Mouse (Mus musculus) macrophage (primary cell): ENCODE data around the gene Neil3. TPM values are rescaled to one million over a fixed set of nuclear protein-coding genes. Genes with fewer than 3 reads are reported as not detected.
"Not testable (repeated sequence)": the region's sequence is repeated elsewhere in the genome, so short reads cannot be mapped to it uniquely, and the experiment has no call there.

Experiments used
- H3K27ac ChIP-seq: fragments of 350-480 bp; formaldehyde crosslinking; 2 replicates; pipeline ENCODE4 v1.9.0; 2021
- H3K36me3 ChIP-seq: fragments of 350-480 bp; formaldehyde crosslinking; 2 replicates; pipeline ENCODE4 v1.9.0; 2021; ENCODE audit errors: inconsistent target
- H3K4me3 ChIP-seq: fragments of 350-480 bp; formaldehyde crosslinking; 2 replicates; pipeline ENCODE4 v1.9.0; 2021; ENCODE audit errors: inconsistent target
- H3K79me2 ChIP-seq: fragments of 350-480 bp; formaldehyde crosslinking; 2 replicates; pipeline ENCODE4 v1.9.0; 2021; ENCODE audit errors: inconsistent target
- WGBS: methylation state at CpG from one replicate; pipeline ENCODE4 v1.1.7; 2026; ENCODE audit warnings: inconsistent platforms; ENCODE audit not compliant: missing documents; 5-methylcytosine and 5-hydroxymethylcytosine counted together
- polyA plus RNA-seq: library from polyadenylated mRNA; stranded (reverse); fragments of 250-400 nt; gene quantifications from 3 replicates; pipeline ENCODE4 v1.2.4, GENCODE M21; 2018; ENCODE audit warnings: inconsistent platforms

The Neil3 gene
- polyA plus RNA-seq, 1 experiment from 2014 or later, result 3.5 TPM

DNA sequence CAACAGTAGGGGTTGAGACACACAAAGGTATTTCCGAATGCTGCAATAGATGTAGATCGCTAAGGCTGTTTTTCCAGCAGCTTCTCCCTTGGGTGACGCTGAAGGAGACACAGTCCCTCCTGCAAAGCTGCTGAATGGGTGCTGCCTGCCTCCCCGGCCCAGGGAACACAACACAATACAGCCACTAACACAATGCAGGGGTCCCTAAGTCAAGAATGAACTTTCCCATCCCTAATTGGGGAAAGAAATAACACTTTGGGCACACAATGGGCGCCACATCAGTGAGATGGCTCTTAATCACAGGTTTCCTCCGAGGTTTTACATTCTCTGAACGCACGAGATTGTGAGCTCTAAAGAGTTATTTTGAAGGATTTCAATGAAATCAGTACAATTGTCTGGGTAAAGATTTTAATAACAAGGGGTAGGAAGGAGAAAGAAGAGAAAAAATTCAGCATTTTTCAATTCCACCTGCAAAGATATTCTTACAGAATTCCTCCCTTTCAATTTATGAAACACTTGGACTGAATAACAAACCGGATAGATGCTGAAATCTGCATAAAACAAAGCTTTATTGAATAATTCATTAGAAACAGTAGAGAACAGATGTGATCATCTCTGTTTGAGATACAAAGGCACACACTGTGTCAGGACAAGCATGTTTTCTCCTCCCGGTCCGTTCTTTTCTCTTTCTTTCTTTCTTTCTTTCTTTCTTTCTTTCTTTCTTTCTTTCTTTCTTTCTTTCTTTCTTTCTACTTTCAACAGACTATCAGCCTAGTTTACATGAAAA, 38.6 kb downstream of the Neil3 start:
- Histone ChIP-seq H3K36me3 (no peaks in the 10 kb centered on the region), H3K27ac (no peak overlapping the region), H3K4me3 (no peak overlapping the region), H3K79me2 (no peaks in the 10 kb centered on the region)
- whole genome bisulfite sequencing, result 94% methylated on average over 11 of the region's 11 CpGs

DNA sequence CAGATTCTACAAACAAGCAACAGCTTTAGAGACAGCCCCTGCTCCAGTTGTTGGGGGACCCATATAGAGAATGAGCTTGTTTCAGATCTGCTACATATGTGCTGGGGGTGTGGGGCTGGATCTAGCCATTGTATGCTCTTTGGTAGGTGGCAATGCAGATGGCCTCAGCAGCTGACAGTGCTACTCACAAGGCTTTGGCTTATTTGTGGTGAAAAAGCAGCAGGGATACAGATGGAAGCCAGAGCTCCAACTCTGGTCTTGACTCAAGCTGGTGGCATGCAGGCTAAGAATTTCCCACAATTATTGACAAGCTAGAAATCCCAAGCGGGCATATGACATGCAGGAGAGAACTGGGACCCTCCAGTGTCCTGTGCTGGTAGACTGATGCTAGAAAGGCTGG, 40.8 kb downstream of the Neil3 start:
- Histone ChIP-seq H3K79me2 (no peaks in the 10 kb centered on the region), H3K36me3 (no peaks in the 10 kb centered on the region), H3K4me3 (no peak overlapping the region), H3K27ac (no peak overlapping the region)
- 93% methylated on average over 1 of the region's 1 CpGs for WGBS

DNA sequence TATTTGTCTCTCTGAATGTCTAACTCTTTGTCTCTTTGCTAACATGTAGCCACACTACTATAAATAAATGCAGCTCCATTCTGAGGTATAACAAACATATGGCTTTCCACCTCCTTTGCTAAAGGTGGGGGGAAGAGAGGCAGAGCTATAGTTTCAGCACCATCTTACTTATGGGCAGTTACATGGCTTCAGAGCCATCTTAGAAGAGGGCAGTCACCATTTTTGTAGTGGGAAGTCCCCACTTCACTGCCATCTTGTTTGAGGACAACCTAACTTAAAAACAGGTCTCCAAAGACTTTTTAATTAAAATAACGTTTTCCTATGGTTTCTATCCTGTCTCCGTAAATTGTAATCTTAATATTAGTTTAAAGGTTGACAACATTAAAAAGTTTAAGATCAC, 47.1 kb downstream of the Neil3 start:
- 90% methylated on average over 2 of the region's 2 CpGs for WGBS
- Histone ChIP-seq H3K27ac (no peak overlapping the region), H3K4me3 (no peak overlapping the region), H3K79me2 (no peaks in the 10 kb centered on the region), H3K36me3 (no peaks in the 10 kb centered on the region)

DNA sequence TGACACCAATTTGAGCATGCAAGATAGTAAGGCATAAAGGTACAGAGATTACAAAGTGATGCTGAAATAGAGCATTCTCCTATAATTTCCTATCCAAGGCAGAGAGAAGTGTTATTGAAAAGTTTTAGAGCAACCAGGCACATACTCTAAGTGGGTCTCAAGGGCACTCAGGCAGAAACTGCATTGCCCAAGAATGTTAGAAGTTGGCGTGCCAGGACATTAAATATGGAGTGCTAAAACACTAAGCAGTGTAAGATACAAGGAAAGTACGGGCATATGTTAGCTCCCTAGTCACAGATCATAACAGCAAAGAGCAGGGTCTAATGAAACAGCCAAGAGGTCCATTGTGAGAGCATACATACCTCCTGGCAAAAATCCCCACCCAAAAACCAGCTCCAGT, 65.3 kb downstream of the Neil3 start:
- WGBS, result 80% methylated on average over 2 of the region's 2 CpGs
- Histone ChIP-seq H3K4me3 (no peak overlapping the region), H3K36me3 (no peaks in the 10 kb centered on the region)

DNA sequence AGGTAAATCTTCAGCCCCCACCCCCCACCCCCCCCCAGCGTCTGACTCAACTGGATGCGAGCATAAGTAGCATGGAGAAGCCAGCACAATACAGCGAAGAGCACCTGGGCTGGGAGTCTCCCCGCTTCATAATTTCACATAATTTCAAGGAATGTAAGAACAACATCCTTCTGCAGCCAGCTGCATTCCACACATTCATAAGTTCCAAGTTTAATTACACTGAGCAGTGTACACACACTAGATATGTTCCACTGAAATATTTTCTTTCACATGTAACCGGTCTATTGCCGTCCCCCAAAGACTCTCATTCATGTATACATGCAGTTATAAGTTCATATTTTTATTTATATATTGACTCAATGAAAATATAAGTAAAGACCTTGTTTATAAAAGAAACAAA, 72.6 kb downstream of the Neil3 start:
- no peak overlapping the region for H3K4me3 ChIP-seq
- no peaks in the 10 kb centered on the region for H3K79me2 ChIP-seq
- 93% methylated on average over 5 of the region's 6 CpGs for WGBS
- no peak overlapping the region for H3K27ac ChIP-seq
- no peaks in the 10 kb centered on the region for H3K36me3 ChIP-seq

More for the DNA sequence above, 65.3 kb downstream of the Neil3 start:
- no peaks in the 10 kb centered on the region for H3K79me2 ChIP-seq
- no peak overlapping the region for H3K27ac ChIP-seq

DNA sequence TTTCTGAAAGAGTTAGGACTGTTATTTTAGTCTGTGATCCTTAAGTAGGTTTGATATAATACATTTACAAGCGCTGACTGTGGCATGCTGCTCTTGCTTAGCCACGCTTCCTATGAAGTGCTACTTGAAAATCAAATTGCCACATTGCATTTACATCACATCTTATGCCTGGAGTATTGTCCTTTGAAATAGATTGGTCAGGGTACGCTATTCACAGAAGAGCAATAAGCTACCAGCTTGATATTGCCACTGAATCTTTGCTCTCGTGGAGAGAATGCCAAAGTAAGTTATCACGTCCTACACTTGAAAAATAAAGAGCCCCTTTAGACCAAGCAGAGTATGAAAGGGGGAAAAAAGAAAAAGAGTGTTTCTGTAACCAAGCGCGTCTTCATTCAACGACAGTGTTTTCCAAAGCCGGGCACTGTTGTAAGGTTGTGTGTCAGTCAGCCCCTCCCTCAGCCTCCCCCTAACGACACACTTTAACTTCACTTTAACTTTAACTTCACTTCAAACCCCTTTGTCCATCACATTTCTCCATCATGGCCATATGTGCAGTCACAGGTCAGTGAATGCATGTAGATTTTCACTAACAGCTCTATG, 76.3 kb downstream of the Neil3 start:
- H3K4me3 ChIP-seq, result no peak overlapping the region
- H3K36me3 ChIP-seq, result no peaks in the 10 kb centered on the region
- no peaks in the 10 kb centered on the region for H3K79me2 ChIP-seq
- 93% methylated on average over 9 of the region's 10 CpGs for WGBS
- H3K27ac ChIP-seq, result no peak overlapping the region

DNA sequence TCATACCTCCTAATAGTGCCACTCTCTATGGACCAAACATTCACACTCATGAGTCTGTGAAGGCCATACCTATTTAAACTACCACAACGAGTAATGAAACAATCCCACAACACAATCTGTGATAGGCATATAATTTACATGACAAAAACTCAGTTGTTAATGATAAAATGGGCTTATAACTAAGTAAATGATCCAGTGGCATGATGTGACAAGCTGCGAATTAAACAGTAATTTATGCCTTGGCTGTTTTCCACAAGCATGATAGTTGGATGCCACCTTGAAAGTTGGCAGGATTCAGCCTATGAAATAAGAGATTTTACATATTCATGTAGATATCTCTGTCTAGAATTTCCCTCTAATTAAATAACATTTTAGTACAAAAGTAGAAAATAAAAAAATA, 99.3 kb downstream of the Neil3 start:
- Histone ChIP-seq H3K27ac (no peak overlapping the region), H3K79me2 (no peaks in the 10 kb centered on the region), H3K36me3 (no peaks in the 10 kb centered on the region), H3K4me3 (no peak overlapping the region)
- 88% methylated on average over 2 of the region's 2 CpGs for WGBS

DNA sequence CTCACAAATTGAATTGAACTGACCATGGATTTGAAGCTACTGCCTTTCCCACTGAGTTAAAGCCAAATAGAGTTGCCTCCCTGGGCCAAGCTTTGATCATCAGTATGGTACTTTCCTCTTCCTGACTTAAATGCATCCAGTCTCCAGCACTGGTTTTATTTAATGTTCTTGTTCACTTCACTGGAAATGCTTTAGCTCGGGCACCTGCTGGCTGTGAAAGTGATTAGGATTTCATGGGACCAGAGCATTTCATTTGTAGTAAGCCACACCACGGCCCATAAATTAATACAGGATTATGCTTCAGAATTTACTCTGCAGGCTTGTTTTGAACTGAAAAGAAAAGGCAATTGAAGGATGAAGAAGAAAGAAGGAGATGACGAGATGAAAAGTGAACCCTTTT, 100.8 kb downstream of the Neil3 start:
- H3K79me2 ChIP-seq, H3K27ac ChIP-seq, H3K36me3 ChIP-seq, H3K4me3 ChIP-seq: not testable (repeated sequence)
- 93% methylated on average over 3 of the region's 3 CpGs for WGBS

Other genes starting within 250 kb of the Neil3 start
- gene Aga, start 127.3 kb downstream of the Neil3 start, polyA plus RNA-seq, result 60.1 to 70.5 TPM (median 61.9 TPM) in 3 replicates